Mouse (Mus musculus) bone marrow macrophage, adult 2 months (primary cell): ENCODE data around the gene Vmn2r8.

Source experiments
- CTCF ChIP-seq: IDR thresholded peaks from 2 replicates; pipeline ENCODE4 v1.5.1; 2012; ENCODE audit warnings: low read depth, mild to moderate bottlenecking, low read length, moderate library complexity
- POLR2A ChIP-seq: IDR thresholded peaks from 2 replicates; pipeline ENCODE4 v1.6.1; 2012; ENCODE audit warnings: mild to moderate bottlenecking, low read depth, low read length, borderline replicate concordance

DNA sequence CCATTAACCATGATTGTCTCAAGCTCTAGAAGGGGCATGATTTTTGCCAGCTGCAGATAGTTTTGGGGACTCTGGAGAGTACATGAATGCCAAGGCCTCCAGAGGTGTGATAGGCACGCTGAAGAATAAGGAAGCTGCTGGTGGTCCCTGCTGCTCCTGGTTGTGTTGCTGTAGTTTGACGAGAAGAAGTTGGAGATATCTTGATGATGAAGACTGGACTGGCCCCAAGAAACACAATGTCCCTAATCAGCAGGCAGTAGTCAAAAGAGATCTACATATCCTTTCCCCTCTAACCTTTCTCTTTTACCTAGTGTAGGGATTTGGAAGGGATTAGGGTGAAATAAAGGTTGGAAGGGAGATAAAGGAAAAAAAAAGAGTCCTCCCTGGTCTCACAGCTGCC lies 66.1 kb downstream of the Vmn2r8 start:
- TF ChIP-seq CTCF = no peak
- TF ChIP-seq POLR2A = no peak
